Mouse (Mus musculus) myocyte (in vitro differentiated cells): ENCODE measurements around the gene Slc2a2.

ENCODE experiments used
- CEBPB ChIP-seq: IDR thresholded peaks from 2 replicates; pipeline ENCODE4 v1.6.1; 2011; ENCODE audit warnings: mild to moderate bottlenecking, moderate library complexity; ENCODE audit not compliant: poor library complexity, insufficient read depth, severe bottlenecking
- MYOD1 ChIP-seq, 3 experiments: IDR thresholded peaks; one replicate each; pipeline ENCODE4 v1.6.1; 2011; ENCODE audit warnings: control low read depth in 2 of 3, low read depth in 2 of 3, mild to moderate bottlenecking in 2 of 3, moderate library complexity in 1 of 3; ENCODE audit not compliant: insufficient read length in 2 of 3, control insufficient read depth in 1 of 3
- POLR2A ChIP-seq: IDR thresholded peaks from one replicate; pipeline ENCODE4 v1.6.1; 2011; ENCODE audit warnings: low read depth, mild to moderate bottlenecking, control low read depth, moderate library complexity; ENCODE audit not compliant: insufficient read length
- TCF12 ChIP-seq: IDR thresholded peaks from one replicate; pipeline ENCODE4 v1.6.1; 2011; ENCODE audit warnings: mild to moderate bottlenecking, control low read depth; ENCODE audit not compliant: poor library complexity, insufficient read depth, severe bottlenecking

DNA sequence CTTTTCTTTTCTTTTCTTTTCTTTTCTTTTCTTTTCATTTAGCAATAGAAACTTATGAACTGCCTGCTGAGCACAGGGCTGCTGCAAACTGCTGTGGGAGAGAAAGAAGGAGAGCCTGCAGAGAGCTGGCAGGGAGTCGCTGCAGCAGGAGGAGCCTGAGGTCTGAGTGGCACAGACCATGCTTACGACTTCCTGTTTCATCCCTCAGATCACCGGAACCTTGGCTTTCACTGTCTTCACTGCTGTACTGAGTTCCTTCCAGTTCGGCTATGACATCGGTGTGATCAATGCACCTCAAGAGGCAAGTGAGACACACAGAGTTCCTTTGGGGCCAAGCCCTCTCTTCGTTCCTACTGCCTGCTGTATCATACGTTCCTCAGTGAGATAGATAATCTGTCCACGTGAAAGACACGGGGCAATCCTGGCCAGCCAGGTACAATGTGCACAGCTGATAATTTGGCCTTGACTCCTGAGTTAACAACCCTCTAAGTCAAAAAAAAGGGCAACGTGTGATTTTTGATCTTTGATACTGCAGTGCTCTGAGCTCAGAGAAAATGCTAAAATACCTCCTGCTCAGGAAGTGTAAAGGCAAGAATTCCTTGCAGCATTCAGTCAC is 7.9 kb downstream of the Slc2a2 start:
- TF ChIP-seq MYOD1 (IDR thresholded peaks at IDR 0.05; ENCODE audit: control insufficient read depth in 1 of 3, insufficient read length in 2 of 3, low read depth in 2 of 3) (no peak), TCF12 (no peak), POLR2A (no peak), CEBPB (no peak)
